Mouse (Mus musculus) thymus, postnatal 36 days (tissue): ENCODE measurements around the gene H2al1e.
"Not testable (repeated sequence)": the region's sequence is repeated elsewhere in the genome, so short reads cannot be mapped to it uniquely, and the experiment has no call there.

Experiments
- DNase-seq, 2 experiments: peaks; one replicate each; pipeline ENCODE4 v3.0.0; 2022; ENCODE audit warnings: mixed read lengths in 2 of 2

Gene H2al1e

GRCm38 (mm10) chrX:11311634-11312033 lies at the start of gene H2al1e:
H2al1e (plus strand) TSS chrX:11311934.
- not testable (repeated sequence) for DNase-seq

- DNase-seq = no peak
These were observed 46.8 kb upstream of the H2al1e start for GRCm38 (mm10) chrX:11264918-11265317.

DNA sequence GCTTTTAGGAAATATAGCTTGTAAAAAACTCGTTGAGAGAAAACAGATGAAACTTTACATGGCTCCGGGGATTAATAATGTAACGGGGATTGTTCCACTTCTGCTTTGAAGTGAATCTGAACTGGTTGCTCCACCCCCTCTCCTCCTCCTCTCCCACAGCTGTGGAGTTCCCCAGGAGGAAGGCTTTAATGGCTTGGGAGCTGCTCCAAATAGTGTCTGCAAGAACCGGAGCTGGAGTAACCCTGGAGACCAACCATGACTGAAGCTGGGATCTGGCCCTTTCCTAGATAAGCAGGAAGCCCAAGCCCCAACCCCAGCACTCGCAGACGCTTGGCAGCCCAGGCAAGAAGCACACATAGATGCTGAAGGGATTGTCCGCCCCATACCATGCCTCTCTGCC lies 43.9 kb upstream of the H2al1e start:
- DNase-seq = no peak

GRCm38 (mm10) chrX:11269074-11269473 lies 42.7 kb upstream of the H2al1e start:
- no peak for DNase-seq

- DNase-seq = no peak
These were observed 38.5 kb upstream of the H2al1e start for GRCm38 (mm10) chrX:11273190-11273589.

DNA sequence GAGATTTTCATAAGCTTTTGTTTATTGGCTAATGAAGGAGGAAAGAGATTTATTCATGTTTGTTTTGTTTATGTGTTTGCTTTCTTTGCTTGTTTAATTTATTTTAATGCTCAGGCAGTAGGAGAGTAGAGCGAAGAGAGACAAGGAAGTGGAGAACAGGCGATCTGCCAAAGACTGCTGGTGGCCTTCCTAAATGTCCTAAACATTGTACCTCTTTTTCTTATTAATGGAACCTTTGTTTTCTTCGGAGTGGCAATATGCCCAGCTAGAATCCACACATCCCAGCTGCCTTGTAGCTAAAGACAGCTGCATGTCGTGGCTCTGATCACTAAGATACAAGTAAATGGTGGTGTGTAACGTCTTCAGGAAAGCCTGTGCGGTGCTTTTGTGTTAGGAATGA lies 34.7 kb upstream of the H2al1e start:
- no peak for DNase-seq

GRCm38 (mm10) chrX:11280741-11281140 lies 31.0 kb upstream of the H2al1e start:
- DNase-seq = no peak

- DNase-seq = no peak
These were observed 23.3 kb upstream of the H2al1e start for GRCm38 (mm10) chrX:11288306-11288882.

GRCm38 (mm10) chrX:11289244-11289643 lies 22.5 kb upstream of the H2al1e start:
- DNase-seq = no peak

- not testable (repeated sequence) for DNase-seq
These were observed 12.8 kb upstream of the H2al1e start, which contains the start of gene H2al1a for GRCm38 (mm10) chrX:11298957-11299356. H2al1a (plus strand) TSS chrX:11299257.

DNA sequence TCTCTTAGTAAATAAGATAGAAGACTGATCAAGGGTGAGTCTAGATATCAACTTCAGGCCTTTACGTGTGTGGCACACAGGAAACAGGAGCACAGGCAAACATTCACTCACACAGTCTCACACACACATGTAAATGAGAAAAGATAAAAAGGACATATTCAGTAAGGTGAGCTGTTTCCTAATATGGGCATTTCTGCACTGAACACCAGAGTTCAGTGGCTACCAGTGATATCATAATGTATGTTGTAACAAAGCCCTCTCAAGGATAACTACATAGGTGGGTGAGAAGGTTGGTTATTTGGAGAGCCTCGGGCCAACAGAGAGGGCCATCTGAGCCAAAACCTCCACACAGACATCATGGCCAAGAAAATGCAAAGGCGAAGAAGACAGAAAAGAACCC lies 9.6 kb upstream of the H2al1e start, which contains the start of gene H2al1b:
Gene H2al1b (plus strand): TSS at position 301 of the 400 bp plus-strand sequence.
- not testable (repeated sequence) for DNase-seq

DNA sequence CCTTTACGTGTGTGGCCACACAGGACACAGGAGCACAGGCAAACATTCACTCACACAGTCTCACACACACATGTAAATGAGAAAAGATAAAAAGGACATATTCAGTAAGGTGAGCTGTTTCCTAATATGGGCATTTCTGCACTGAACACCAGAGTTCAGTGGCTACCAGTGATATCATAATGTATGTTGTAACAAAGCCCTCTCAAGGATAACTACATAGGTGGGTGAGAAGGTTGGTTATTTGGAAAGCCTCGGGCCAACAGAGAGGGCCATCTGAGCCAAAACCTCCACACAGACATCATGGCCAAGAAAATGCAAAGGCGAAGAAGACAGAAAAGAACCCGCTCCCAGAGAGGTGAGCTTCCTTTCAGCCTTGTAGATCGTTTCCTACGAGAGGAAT lies 6.4 kb upstream of the H2al1e start, which contains the start of gene H2al1c:
Gene H2al1c (plus strand): TSS at position 301 of the 400 bp plus-strand sequence.
- not testable (repeated sequence) for DNase-seq

GRCm38 (mm10) chrX:11308524-11308923 lies 3.2 kb upstream of the H2al1e start, which contains the start of gene H2al1d:
H2al1d (plus strand) TSS chrX:11308824.
- not testable (repeated sequence) for DNase-seq

- not testable (repeated sequence) for DNase-seq
These were observed 3.1 kb downstream of the H2al1e start, which contains the start of gene H2al1f for GRCm38 (mm10) chrX:11314858-11315257. H2al1f (plus strand) TSS chrX:11315158.

DNA sequence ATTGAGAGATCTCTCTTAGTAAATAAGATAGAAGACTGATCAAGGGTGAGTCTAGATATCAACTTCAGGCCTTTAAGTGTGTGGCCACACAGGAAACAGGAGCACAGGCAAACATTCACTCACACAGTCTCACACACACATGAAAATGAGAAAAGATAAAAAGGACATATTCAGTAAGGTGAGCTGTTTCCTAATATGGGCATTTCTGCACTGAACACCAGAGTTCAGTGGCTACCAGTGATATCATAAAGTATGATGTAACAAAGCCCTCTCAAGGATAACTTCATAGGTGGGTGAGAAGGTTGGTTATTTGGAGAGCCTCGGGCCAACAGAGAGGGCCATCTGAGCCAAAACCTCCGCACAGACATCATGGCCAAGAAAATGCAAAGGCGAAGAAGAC lies 6.2 kb downstream of the H2al1e start, which contains the start of gene H2al1g:
Gene H2al1g (plus strand): TSS at position 301 of the 400 bp plus-strand sequence.
- not testable (repeated sequence) for DNase-seq

GRCm38 (mm10) chrX:11321192-11321591 lies 9.5 kb downstream of the H2al1e start, which contains the start of gene H2al1h:
H2al1h (plus strand) TSS chrX:11321492.
- DNase-seq = not testable (repeated sequence)

DNA sequence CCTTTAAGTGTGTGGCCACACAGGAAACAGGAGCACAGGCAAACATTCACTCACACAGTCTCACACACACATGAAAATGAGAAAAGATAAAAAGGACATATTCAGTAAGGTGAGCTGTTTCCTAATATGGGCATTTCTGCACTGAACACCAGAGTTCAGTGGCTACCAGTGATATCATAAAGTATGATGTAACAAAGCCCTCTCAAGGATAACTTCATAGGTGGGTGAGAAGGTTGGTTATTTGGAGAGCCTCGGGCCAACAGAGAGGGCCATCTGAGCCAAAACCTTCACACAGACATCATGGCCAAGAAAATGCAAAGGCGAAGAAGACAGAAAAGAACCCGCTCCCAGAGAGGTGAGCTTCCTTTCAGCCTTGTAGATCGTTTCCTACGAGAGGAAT lies 12.6 kb downstream of the H2al1e start, which contains the start of gene H2al1i:
Gene H2al1i (plus strand): TSS at position 301 of the 400 bp plus-strand sequence.
- not testable (repeated sequence) for DNase-seq

GRCm38 (mm10) chrX:11327522-11327921 lies 15.8 kb downstream of the H2al1e start, which contains the start of gene H2al1j:
H2al1j (plus strand) TSS chrX:11327822.
- DNase-seq = not testable (repeated sequence)

DNA sequence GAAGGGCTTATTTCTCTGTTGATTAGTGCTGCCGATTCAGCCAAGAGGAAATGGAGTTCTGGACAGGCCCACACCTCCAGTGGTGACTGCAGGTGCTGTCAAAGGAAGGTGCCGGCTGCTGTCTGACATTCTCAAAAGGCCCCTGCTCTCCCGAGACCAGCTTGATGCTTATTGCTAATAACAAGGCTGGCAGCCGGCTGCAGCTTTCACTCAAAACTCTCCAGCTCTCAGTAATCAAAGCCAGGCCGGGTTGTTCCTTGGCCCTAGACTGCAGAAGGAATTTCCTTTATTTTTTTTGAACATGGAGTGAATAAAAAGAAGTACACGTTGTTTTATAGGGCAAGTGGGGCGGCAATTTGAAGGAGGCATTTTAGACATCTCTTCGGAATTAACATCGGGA lies 34.0 kb downstream of the H2al1e start:
- no peak for DNase-seq

DNA sequence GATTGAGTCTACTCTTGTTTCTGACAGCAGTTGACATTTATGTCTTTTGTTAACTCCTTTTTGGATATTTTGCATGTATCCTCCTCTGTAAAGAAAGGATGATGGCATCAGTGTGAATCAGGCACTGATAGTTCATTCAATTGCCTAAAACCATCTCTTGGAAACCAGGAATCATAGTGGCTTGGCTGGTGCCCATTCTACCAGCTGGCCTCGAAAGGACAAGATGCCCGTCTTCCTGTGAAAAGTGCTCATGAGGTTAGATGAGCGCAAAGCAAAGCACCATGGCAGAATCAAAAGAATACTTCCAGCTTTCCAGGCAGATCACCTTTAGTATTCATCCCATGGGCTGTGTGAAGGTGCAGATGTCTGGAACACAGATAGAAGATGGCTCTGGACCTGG lies 35.0 kb downstream of the H2al1e start:
- DNase-seq = no peak

- no peak for DNase-seq
These were observed 49.1 kb downstream of the H2al1e start for GRCm38 (mm10) chrX:11360823-11361222.

DNA sequence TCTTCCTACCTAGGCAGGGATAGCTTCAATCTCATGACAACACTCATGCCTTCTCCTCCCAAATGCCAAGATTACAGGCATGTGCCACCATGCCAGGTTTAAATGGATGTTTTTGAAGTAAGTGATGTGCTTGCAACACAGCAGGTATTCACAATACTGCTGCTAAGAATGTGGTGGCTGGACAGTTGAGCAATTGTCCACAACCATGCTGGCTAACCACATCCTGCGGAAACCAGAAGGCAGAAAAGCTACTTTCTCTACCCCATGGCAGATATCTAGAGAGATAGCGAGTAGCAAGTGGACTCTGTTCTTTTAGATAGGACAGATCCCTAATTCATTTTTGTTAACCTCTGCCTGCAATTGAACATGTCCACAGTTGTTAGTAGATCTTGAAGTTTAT lies 49.5 kb downstream of the H2al1e start:
- DNase-seq = no peak
